Mouse (Mus musculus) right cerebral cortex, postnatal 10 days (tissue): ENCODE data around the gene Atoh1.

Source experiments
- DNase-seq, 2 experiments: peaks; one replicate each; pipeline ENCODE4 v3.0.0; 2021; ENCODE audit warnings: low spot score in 2 of 2

Gene Atoh1

DNA sequence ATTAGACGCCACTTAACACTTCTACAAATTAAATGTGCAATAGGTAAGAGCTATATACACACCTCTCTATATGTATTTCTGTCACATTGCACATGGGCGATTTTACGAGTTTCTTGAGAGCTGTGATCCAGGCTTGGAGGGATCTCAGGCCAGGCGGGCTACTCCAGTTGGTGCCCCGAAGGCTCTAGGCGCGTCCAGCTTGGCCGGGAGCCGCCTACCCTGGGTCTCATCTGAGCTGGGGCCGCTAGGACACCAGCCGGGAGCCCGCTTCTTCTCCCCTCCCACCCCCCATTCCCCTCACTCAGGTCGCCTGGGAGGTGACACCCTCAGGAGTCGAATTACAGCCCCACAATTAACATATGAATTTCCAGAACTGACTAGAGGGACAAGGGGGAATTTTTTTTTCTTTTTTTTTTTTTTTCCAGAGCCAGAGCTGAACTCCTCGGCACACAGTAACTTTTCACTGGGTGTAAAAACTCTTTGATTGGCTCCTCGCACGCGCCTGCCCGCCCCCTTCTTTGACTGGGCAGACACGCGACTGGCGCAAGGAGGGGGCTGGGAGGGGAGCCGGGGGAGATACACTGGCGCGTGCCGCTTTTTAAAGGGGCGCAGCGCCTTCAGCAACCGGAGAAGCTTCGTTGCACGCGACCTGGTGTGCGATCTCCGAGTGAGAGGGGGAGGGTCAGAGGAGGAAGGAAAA, at the start of gene Atoh1:
Gene Atoh1 (plus strand): TSS at position 627 of the 700 bp plus-strand sequence.
- DNase-seq, result peak; percentile 22 to 29

DNA sequence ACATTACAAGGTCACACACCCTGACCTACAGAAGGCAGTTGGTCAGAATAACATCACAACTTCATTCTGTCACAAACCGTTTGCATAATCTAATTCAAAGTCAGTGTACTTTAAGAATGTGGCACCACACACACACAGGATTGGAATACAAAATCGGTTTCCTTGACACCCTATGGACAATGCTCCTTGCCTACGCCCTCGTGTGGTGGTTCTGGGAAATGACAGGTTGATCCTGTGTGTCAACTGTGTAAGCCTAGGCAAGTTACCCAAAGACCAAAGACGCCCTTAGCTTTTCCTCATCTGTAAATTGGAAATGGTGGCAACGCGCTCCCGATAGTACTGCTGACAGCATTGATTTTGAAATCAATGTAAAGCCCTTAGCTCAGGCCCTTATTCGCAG, 45.0 kb upstream of the Atoh1 start:
- DNase-seq, result peak; percentile 46 to 57

- peak; percentile 61 to 74 for DNase-seq
Measured at GRCm38 (mm10) chr6:64684973-64685372, 44.0 kb upstream of the Atoh1 start.

- DNase-seq, result no peak
Measured at GRCm38 (mm10) chr6:64688181-64688944, 40.6 kb upstream of the Atoh1 start.

DNA sequence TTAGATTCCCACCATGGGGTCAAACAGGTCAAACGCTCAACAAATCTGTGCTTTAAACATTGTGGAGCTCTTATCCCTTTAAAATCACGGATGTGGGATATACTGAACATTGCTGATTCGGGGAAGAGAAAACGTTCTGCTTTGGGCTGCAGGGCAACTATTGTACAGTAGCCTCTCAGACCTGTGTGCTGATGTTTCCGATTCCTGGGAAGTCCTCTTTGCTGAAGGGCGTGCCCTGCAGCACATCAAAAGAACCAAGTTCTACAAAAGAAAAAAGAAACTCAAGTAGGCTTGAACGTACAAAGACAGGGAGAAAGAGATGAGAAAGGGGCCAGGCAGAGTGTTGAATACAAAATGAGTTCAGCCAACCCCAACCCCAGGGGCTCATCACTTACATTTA, 34.2 kb upstream of the Atoh1 start:
- DNase-seq, result no peak

DNA sequence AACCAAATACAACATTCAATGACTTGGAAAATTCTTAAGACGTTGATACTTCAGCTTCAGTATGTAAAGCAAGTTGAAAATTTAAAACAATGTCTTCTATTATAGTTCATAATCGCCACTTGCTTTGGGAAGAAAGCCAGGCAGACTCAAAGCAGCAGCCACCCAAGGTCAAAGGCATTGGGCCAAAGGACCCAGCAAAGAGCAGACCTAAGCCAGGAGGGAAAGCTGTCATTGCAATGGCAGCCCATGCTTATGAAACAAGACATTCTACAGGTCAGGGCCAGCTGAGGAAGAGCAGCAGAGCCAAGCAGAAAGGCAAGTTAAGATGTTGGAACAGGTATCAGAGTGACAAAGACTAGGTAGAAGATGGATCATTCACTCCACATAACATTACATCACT, 25.3 kb upstream of the Atoh1 start:
- DNase-seq, result no peak

DNA sequence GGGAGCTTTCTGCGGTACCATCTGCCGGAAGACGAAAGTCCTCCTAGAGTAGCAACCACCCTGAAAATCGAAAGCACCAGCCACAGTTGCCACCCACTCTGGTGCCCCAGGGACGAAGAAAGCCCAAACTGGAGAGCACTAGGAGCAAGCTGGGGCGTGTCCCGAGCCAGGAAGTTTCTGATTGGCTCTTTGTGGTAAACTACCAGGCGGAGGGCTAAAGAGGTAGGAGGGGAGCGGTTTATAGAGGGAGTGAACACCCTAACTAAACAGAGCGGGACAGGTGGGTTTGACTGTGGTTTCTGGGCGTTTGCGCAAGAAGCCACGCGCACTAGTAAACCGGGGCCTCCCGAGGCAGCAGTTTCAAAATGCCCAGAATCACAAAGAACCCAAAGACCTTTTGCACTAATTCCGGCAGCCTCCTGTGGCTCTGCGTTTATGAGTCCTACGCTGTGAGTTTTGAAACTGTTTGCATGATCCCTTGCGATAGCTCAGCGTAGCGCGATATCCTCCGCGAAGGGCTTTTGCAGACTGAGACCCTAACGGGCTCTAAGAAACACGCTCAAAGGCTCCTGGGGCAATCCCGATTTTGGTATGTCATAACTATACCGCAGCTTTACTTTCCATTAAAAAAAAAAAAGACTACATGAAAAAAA, 1.0 kb upstream of the Atoh1 start:
- no peak for DNase-seq

DNA sequence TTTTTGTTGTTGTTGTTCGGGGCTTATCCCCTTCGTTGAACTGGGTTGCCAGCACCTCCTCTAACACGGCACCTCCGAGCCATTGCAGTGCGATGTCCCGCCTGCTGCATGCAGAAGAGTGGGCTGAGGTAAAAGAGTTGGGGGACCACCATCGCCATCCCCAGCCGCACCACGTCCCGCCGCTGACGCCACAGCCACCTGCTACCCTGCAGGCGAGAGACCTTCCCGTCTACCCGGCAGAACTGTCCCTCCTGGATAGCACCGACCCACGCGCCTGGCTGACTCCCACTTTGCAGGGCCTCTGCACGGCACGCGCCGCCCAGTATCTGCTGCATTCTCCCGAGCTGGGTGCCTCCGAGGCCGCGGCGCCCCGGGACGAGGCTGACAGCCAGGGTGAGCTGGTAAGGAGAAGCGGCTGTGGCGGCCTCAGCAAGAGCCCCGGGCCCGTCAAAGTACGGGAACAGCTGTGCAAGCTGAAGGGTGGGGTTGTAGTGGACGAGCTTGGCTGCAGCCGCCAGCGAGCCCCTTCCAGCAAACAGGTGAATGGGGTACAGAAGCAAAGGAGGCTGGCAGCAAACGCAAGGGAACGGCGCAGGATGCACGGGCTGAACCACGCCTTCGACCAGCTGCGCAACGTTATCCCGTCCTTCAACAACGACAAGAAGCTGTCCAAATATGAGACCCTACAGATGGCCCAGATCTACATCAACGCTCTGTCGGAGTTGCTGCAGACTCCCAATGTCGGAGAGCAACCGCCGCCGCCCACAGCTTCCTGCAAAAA, 496 bp downstream of the Atoh1 start:
- DNase-seq, result peak; percentile 24 to 26

- DNase-seq, result peak in 1 of 2 experiments; percentile 18
Measured at GRCm38 (mm10) chr6:64730030-64730429, 1.1 kb downstream of the Atoh1 start.

DNA sequence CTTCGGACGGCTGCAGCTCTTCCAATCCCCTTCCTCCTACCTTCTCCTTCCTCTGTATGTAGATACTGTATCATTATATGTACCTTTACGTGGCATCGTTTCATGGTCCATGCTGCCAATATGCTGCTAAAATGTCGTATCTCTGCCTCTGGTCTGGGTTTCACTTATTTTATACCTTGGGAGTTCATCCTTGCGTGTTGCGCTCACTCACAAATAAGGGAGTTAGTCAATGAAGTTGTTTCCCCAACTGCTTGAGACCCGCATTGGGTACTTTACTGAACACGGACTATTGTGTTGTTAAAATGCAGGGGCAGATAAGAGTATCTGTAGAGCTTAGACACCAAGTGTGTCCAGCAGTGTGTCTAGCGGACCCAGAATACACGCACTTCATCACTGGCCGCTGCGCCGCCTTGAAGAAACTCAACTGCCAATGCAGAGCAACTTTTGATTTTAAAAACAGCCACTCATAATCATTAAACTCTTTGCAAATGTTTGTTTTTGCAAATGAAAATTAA, 1.6 kb downstream of the Atoh1 start:
- no peak for DNase-seq

- DNase-seq, result no peak
Measured at GRCm38 (mm10) chr6:64731126-64731525, 2.2 kb downstream of the Atoh1 start.

- DNase-seq, result no peak
Measured at GRCm38 (mm10) chr6:64731621-64732320, 2.8 kb downstream of the Atoh1 start.

GRCm38 (mm10) chr6:64733311-64733710, 4.4 kb downstream of the Atoh1 start:
- DNase-seq, result no peak

- DNase-seq, result peak; percentile 23 to 26
Measured at GRCm38 (mm10) chr6:64734441-64735320, 5.8 kb downstream of the Atoh1 start.

DNA sequence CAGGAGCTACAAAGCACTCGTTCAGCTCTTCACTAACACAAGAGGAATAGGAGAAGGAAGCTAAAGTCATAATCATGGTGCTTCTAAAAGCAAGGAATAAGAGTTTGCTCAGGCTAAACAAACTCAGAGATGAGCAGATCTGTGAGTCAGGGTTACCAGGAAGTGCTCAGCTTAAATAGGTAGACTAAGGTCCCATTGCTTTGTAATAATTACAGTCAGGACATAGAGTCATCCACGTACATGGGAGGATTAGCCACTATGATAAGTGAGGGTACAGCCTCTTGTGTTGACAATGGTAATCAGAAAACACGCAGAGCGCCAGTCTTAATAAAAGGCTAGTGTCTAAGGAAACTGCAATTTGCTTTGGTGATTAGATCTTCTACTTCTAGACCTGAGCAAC, 7.4 kb downstream of the Atoh1 start:
- no peak for DNase-seq

DNA sequence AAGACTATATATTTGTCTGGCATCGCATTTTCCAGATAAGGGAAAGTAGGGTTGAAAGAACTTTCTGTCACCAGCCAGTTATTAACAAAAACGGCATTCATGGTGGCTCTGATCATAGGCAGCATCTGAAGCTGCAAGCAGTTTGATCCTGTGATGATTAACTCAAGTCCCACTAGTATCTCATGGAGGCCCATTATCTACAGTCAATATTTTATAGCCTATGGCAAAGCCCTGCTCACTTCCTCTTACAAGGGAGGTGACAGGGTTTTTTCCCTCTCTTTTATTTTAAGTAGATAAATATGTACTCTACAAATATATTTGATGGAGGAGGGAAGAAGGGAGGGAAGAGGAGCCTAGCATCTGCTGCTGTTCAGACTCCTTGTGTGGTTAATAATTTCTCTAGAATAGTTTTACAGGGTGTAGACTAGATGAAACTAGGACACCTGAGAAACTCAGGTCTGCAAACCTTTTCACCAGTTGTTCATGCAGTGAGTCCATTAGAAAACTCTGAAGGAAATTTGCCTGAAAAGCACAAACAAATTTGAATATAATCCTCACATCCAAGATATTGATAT, 14.1 kb downstream of the Atoh1 start:
- DNase-seq, result no peak

GRCm38 (mm10) chr6:64754515-64754914, 25.6 kb downstream of the Atoh1 start:
- no peak for DNase-seq

GRCm38 (mm10) chr6:64763901-64764300, 35.0 kb downstream of the Atoh1 start:
- DNase-seq, result peak; percentile 24 to 36

DNA sequence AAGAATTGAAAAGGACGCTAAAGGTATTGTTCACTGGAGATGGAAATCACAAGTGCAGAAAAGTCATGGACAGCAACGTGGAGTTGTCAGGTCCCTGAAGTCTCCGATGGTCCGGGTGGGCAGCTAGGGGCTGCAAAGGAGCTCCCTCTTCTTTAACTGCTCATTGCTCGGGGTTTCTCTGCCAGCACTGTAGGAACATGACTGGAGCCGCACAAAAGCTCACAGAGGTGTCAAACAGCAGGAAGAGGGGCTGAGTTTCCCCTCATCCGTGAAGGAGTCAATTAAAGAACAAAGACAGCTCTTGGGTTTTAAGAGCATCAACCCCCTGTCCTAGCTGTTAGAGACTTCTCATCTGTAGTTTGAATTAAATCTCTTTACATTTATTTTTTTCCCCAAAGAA, 44.5 kb downstream of the Atoh1 start:
- no peak for DNase-seq
